Mouse (Mus musculus): Measurements from ENCODE around the gene Tbx1.

Gene Tbx1

GRCm38 (mm10) chr16:18622019-18622418 lies 31.5 kb upstream of the Tbx1 start, which contains the start of gene Gp1bb:
Gene Gp1bb (minus strand): TSS chr16:18622403.
- no peak for DNase-seq

GRCm38 (mm10) chr16:18621362-18622001 lies 31.0 kb upstream of the Tbx1 start:
- DNase-seq = no peak

GRCm38 (mm10) chr16:18620601-18621361 lies 30.3 kb upstream of the Tbx1 start:
- peak; percentile 65 to 73 for DNase-seq

GRCm38 (mm10) chr16:18620201-18620600 lies 29.7 kb upstream of the Tbx1 start:
- DNase-seq = no peak

- DNase-seq = no peak
Observed at GRCm38 (mm10) chr16:18619110-18619509, 28.6 kb upstream of the Tbx1 start.

GRCm38 (mm10) chr16:18618297-18618696 lies 27.8 kb upstream of the Tbx1 start:
- peak in 1 of 2 experiments; percentile 52 for DNase-seq

- peak; percentile 93 to 94 for DNase-seq
Observed at GRCm38 (mm10) chr16:18617370-18618065, 27.0 kb upstream of the Tbx1 start.

- no peak for DNase-seq
Observed at GRCm38 (mm10) chr16:18613301-18613700, 22.8 kb upstream of the Tbx1 start.

GRCm38 (mm10) chr16:18611752-18612151 lies 21.3 kb upstream of the Tbx1 start:
- peak in 1 of 2 experiments; percentile 49 for DNase-seq

- no peak for DNase-seq
Observed at GRCm38 (mm10) chr16:18609099-18609498, 18.6 kb upstream of the Tbx1 start.

- peak; percentile 67 to 75 for DNase-seq
Observed at GRCm38 (mm10) chr16:18608226-18608625, 17.8 kb upstream of the Tbx1 start.

- no peak for DNase-seq
Observed at GRCm38 (mm10) chr16:18605705-18606104, 15.2 kb upstream of the Tbx1 start.

- peak in 1 of 2 experiments; percentile 55 for DNase-seq
Observed at GRCm38 (mm10) chr16:18604267-18604701, 13.8 kb upstream of the Tbx1 start.

GRCm38 (mm10) chr16:18601447-18601846 lies 11.0 kb upstream of the Tbx1 start:
- DNase-seq = peak in 1 of 2 experiments; percentile 36

GRCm38 (mm10) chr16:18598006-18598405 lies 7.5 kb upstream of the Tbx1 start:
- DNase-seq = no peak

GRCm38 (mm10) chr16:18596255-18596654 lies 5.8 kb upstream of the Tbx1 start:
- DNase-seq = no peak

GRCm38 (mm10) chr16:18593930-18594329 lies 3.5 kb upstream of the Tbx1 start:
- DNase-seq = no peak

- peak; percentile 72 to 75 for DNase-seq
Observed at GRCm38 (mm10) chr16:18591047-18592018, 862 bp upstream of the Tbx1 start.

- DNase-seq = no peak
Observed at GRCm38 (mm10) chr16:18589080-18589621, 1.3 kb downstream of the Tbx1 start.

GRCm38 (mm10) chr16:18588738-18589055 lies 1.8 kb downstream of the Tbx1 start:
- DNase-seq = no peak

GRCm38 (mm10) chr16:18587847-18588737 lies 2.4 kb downstream of the Tbx1 start:
- DNase-seq = peak in 1 of 2 experiments; percentile 46

All from kidney, postnatal 4 days (tissue).